Mouse (Mus musculus): ENCODE data around the gene Scrg1. TPM values are rescaled to one million over a fixed set of nuclear protein-coding genes. Genes with fewer than 3 reads are reported as not detected.
A peak's percentile ranks its signal among the peaks of the same experiment; 100 is the strongest.
"Not testable (repeated sequence)": the region's sequence is repeated elsewhere in the genome, so short reads cannot be mapped to it uniquely, and the experiment has no call there.

Scrg1 gene
- polyA plus RNA-seq, 1 experiment from 2014 or later, result 0.74 TPM

DNA sequence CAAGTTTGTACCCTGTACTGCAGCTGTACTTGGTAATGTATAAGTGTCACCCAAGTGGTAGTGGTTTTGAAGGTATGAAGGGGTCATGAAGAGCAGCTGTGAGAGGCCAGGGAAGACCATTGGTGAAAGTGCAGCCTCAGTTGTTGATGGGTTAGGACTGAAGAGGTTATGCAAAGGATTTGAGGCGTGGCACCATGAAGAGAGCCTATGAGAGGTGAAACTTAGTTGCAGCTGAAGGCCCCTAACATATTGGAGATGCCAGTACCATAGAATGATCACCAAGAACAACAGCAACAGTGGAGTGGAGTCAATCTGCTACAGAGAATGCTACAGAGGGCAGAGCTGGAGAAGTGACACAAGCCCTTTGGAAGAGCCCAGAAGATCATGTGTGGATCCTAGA lies 33.6 kb downstream of the Scrg1 start:
- no peaks in the 10 kb centered on the region for H3K27me3 ChIP-seq (ENCODE audit: control insufficient read depth, insufficient read depth, low read length)
- H3K9ac ChIP-seq (ENCODE audit: low read length), result no peak overlapping the region
- no peak overlapping the region for H3K4me3 ChIP-seq (replicated peaks; ENCODE audit: low read length)
- H3K4me2 ChIP-seq (ENCODE audit: low read depth, low read length), result no peak overlapping the region
- H3K36me3 ChIP-seq (ENCODE audit: control insufficient read depth, insufficient read depth, low read length), result no peaks in the 10 kb centered on the region; the same call in 1 of the 2 replicates
- WGBS, result 94% methylated on average over 1 of the region's 1 CpGs
- peaks cover 12% of the 10 kb centered on the region for H3K4me1 ChIP-seq (ENCODE audit: control insufficient read depth, insufficient read depth, low read length)
- H3K27ac ChIP-seq (ENCODE audit: low read length), result peak overlapping the region; percentile 60; the same call in 1 of the 2 replicates
- ATAC-seq (ENCODE audit: insufficient read depth, low FRiP score), result no peak
- no peaks in the 10 kb centered on the region for H3K9me3 ChIP-seq (replicated peaks; ENCODE audit: control insufficient read depth, low read length)

- no peak overlapping the region for H3K4me2 ChIP-seq (ENCODE audit: low read depth, low read length)
- ATAC-seq (ENCODE audit: insufficient read depth, low FRiP score), result peak; percentile 26; the same call in 1 of the 2 replicates
- peak overlapping the region; percentile 60; the same call in 1 of the 2 replicates for H3K27ac ChIP-seq (ENCODE audit: low read length)
Measured at GRCm38 (mm10) chr8:57489896-57490295, 34.2 kb downstream of the Scrg1 start.

GRCm38 (mm10) chr8:57491873-57492272 lies 36.1 kb downstream of the Scrg1 start:
- no peak overlapping the region for H3K4me3 ChIP-seq (replicated peaks; ENCODE audit: low read length)
- ATAC-seq (ENCODE audit: insufficient read depth, low FRiP score), result no peak
- WGBS, result 88% methylated on average over 4 of the region's 4 CpGs
- no peak overlapping the region for H3K27ac ChIP-seq (ENCODE audit: low read length)
- no peak overlapping the region for H3K4me2 ChIP-seq (ENCODE audit: low read depth, low read length)
- no peaks in the 10 kb centered on the region; the same call in 1 of the 2 replicates for H3K36me3 ChIP-seq (ENCODE audit: control insufficient read depth, insufficient read depth, low read length)
- peaks cover 6% of the 10 kb centered on the region; the same call in 1 of the 2 replicates for H3K4me1 ChIP-seq (ENCODE audit: control insufficient read depth, insufficient read depth, low read length)
- H3K9ac ChIP-seq (ENCODE audit: low read length), result no peak overlapping the region
- no peaks in the 10 kb centered on the region for H3K9me3 ChIP-seq (replicated peaks; ENCODE audit: control insufficient read depth, low read length)
- no peaks in the 10 kb centered on the region for H3K27me3 ChIP-seq (ENCODE audit: control insufficient read depth, insufficient read depth, low read length)

More at GRCm38 (mm10) chr8:57489896-57490295, 34.2 kb downstream of the Scrg1 start:
- Histone ChIP-seq H3K4me3 (replicated peaks; ENCODE audit: low read length) (no peak overlapping the region), H3K4me1 (ENCODE audit: control insufficient read depth, insufficient read depth, low read length) (peaks cover 12% of the 10 kb centered on the region), H3K9ac (ENCODE audit: low read length) (no peak overlapping the region), H3K27me3 (ENCODE audit: control insufficient read depth, insufficient read depth, low read length) (no peaks in the 10 kb centered on the region), H3K9me3 (replicated peaks; ENCODE audit: control insufficient read depth, low read length) (no peaks in the 10 kb centered on the region), H3K36me3 (ENCODE audit: control insufficient read depth, insufficient read depth, low read length) (no peaks in the 10 kb centered on the region; the same call in 1 of the 2 replicates)

- no peaks in the 10 kb centered on the region for H3K9me3 ChIP-seq (replicated peaks; ENCODE audit: control insufficient read depth, low read length)
Measured at GRCm38 (mm10) chr8:57498494-57498846, 42.7 kb downstream of the Scrg1 start.

GRCm38 (mm10) chr8:57498847-57499511 lies 43.3 kb downstream of the Scrg1 start:
- 0 out of 2 replicates have a peak overlapping the region, but pooled peaks have one; percentile 7 for H3K4me3 ChIP-seq (replicated peaks; ENCODE audit: low read length)
- peak overlapping the region; percentile 37 for H3K4me2 ChIP-seq (ENCODE audit: low read depth, low read length)
- H3K36me3 ChIP-seq (ENCODE audit: control insufficient read depth, insufficient read depth, low read length), result no peaks in the 10 kb centered on the region
- peak overlapping the region; percentile 62 for H3K27ac ChIP-seq (ENCODE audit: low read length)
- 0 out of 2 replicates have a peak, but pooled peaks cover 5% of the 10 kb centered on the region for H3K4me1 ChIP-seq (ENCODE audit: control insufficient read depth, insufficient read depth, low read length)
- no peak overlapping the region for H3K9ac ChIP-seq (ENCODE audit: low read length)
- no peaks in the 10 kb centered on the region for H3K9me3 ChIP-seq (replicated peaks; ENCODE audit: control insufficient read depth, low read length)
- peak; percentile 54; the same call in 1 of the 2 replicates for ATAC-seq (ENCODE audit: insufficient read depth, low FRiP score)
- H3K27me3 ChIP-seq (ENCODE audit: control insufficient read depth, insufficient read depth, low read length), result no peaks in the 10 kb centered on the region
- 33% methylated on average over 17 of the region's 17 CpGs for WGBS

More at GRCm38 (mm10) chr8:57498494-57498846, 42.7 kb downstream of the Scrg1 start:
- H3K4me2 ChIP-seq (ENCODE audit: low read depth, low read length), result peak overlapping the region; percentile 37
- no peaks in the 10 kb centered on the region for H3K27me3 ChIP-seq (ENCODE audit: control insufficient read depth, insufficient read depth, low read length)
- no peak for ATAC-seq (ENCODE audit: insufficient read depth, low FRiP score)
- no peak overlapping the region for H3K9ac ChIP-seq (ENCODE audit: low read length)
- no peak overlapping the region for H3K4me3 ChIP-seq (replicated peaks; ENCODE audit: low read length)
- 0 out of 2 replicates have a peak, but pooled peaks cover 5% of the 10 kb centered on the region for H3K4me1 ChIP-seq (ENCODE audit: control insufficient read depth, insufficient read depth, low read length)
- H3K27ac ChIP-seq (ENCODE audit: low read length), result peak overlapping the region; percentile 62
- H3K36me3 ChIP-seq (ENCODE audit: control insufficient read depth, insufficient read depth, low read length), result no peaks in the 10 kb centered on the region
- 38% methylated on average over 8 of the region's 8 CpGs for WGBS

DNA sequence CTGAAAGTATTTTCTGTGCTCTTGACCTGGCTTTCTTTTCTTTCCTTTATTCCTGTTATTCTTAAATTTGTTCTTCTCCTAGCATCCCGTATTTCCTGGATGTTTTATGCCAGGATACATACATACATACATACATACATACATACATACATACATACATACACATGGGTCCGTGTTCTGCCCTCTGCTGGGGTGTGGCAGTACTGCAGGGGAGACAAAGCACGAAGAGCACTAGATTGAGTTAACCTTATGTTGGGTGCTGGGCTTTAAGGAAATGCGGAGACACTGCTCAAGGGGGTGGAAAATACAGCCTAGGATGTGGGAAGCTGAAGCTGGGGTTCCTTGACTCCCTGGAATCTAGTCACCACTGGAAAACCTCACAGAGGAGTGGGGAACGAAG lies 47.9 kb downstream of the Scrg1 start:
- no peaks in the 10 kb centered on the region for H3K27me3 ChIP-seq (ENCODE audit: control insufficient read depth, insufficient read depth, low read length)
- no peaks in the 10 kb centered on the region for H3K9me3 ChIP-seq (replicated peaks; ENCODE audit: control insufficient read depth, low read length)
- H3K4me3 ChIP-seq (replicated peaks; ENCODE audit: low read length), result no peak overlapping the region
- ATAC-seq (ENCODE audit: insufficient read depth, low FRiP score), result no peak
- 0 out of 2 replicates have a peak, but pooled peaks cover 5% of the 10 kb centered on the region for H3K4me1 ChIP-seq (ENCODE audit: control insufficient read depth, insufficient read depth, low read length)
- no peaks in the 10 kb centered on the region for H3K36me3 ChIP-seq (ENCODE audit: control insufficient read depth, insufficient read depth, low read length)
- no peak overlapping the region for H3K27ac ChIP-seq (ENCODE audit: low read length)
- no peak overlapping the region for H3K9ac ChIP-seq (ENCODE audit: low read length)
- WGBS, result 52% methylated on average over 5 of the region's 5 CpGs
- no peak overlapping the region for H3K4me2 ChIP-seq (ENCODE audit: low read depth, low read length)

- H3K9me3 ChIP-seq (replicated peaks; ENCODE audit: control insufficient read depth, low read length); ATAC-seq (ENCODE audit: insufficient read depth, low FRiP score); H3K4me2 ChIP-seq (ENCODE audit: low read depth, low read length); H3K36me3 ChIP-seq (ENCODE audit: control insufficient read depth, insufficient read depth, low read length); H3K4me3 ChIP-seq (replicated peaks; ENCODE audit: low read length); H3K4me1 ChIP-seq (ENCODE audit: control insufficient read depth, insufficient read depth, low read length); H3K27me3 ChIP-seq (ENCODE audit: control insufficient read depth, insufficient read depth, low read length): not testable (repeated sequence)
- peak overlapping the region; percentile 28; the same call in 1 of the 2 replicates for H3K27ac ChIP-seq (ENCODE audit: low read length)
- whole genome bisulfite sequencing, result 71% methylated on average over 1 of the region's 1 CpGs
- H3K9ac ChIP-seq (ENCODE audit: low read length), result peak overlapping the region; percentile 7; the same call in 1 of the 2 replicates
Measured at GRCm38 (mm10) chr8:57505500-57505899, 49.8 kb downstream of the Scrg1 start.

- no peak for ATAC-seq (ENCODE audit: insufficient read depth, low FRiP score)
- H3K9me3 ChIP-seq (replicated peaks; ENCODE audit: control insufficient read depth, low read length), result no peaks in the 10 kb centered on the region
- H3K9ac ChIP-seq (ENCODE audit: low read length), result no peak overlapping the region
- 88% methylated on average over 4 of the region's 4 CpGs for WGBS
- no peak overlapping the region for H3K4me2 ChIP-seq (ENCODE audit: low read depth, low read length)
- H3K36me3 ChIP-seq (ENCODE audit: control insufficient read depth, insufficient read depth, low read length), result no peaks in the 10 kb centered on the region
- H3K27me3 ChIP-seq (ENCODE audit: control insufficient read depth, insufficient read depth, low read length), result no peaks in the 10 kb centered on the region
- no peak overlapping the region for H3K27ac ChIP-seq (ENCODE audit: low read length)
- H3K4me3 ChIP-seq (replicated peaks; ENCODE audit: low read length), result no peak overlapping the region
- 0 out of 2 replicates have a peak, but pooled peaks cover 3% of the 10 kb centered on the region for H3K4me1 ChIP-seq (ENCODE audit: control insufficient read depth, insufficient read depth, low read length)
Measured at GRCm38 (mm10) chr8:57507556-57508063, 51.9 kb downstream of the Scrg1 start.

GRCm38 (mm10) chr8:57508657-57509056 lies 52.9 kb downstream of the Scrg1 start:
- WGBS, result 68% methylated on average over 4 of the region's 4 CpGs

More at GRCm38 (mm10) chr8:57508657-57509056, 52.9 kb downstream of the Scrg1 start:
- Histone ChIP-seq H3K4me1 (ENCODE audit: control insufficient read depth, insufficient read depth, low read length) (peaks cover 6% of the 10 kb centered on the region; the same call in 1 of the 2 replicates), H3K4me2 (ENCODE audit: low read depth, low read length) (no peak overlapping the region), H3K27ac (ENCODE audit: low read length) (no peak overlapping the region), H3K27me3 (ENCODE audit: control insufficient read depth, insufficient read depth, low read length) (no peaks in the 10 kb centered on the region), H3K9me3 (replicated peaks; ENCODE audit: control insufficient read depth, low read length) (no peaks in the 10 kb centered on the region), H3K9ac (ENCODE audit: low read length) (no peak overlapping the region), H3K36me3 (ENCODE audit: control insufficient read depth, insufficient read depth, low read length) (no peaks in the 10 kb centered on the region), H3K4me3 (replicated peaks; ENCODE audit: low read length) (no peak overlapping the region)
- no peak for ATAC-seq (ENCODE audit: insufficient read depth, low FRiP score)
